Mouse (Mus musculus) ZHBTc4 (cell line): Measurements from ENCODE around the gene Pmf1.
"Not testable (repeated sequence)": the region's sequence is repeated elsewhere in the genome, so short reads cannot be mapped to it uniquely, and the experiment has no call there.

Experiments used
- DNase-seq: peaks from one replicate; pipeline ENCODE4 v3.0.0-alpha.2; 2011; ENCODE audit warnings: low read depth, low spot score

Gene Pmf1

GRCm38 (mm10) chr3:88439582-88439981, 29.5 kb upstream of the Pmf1 start:
- DNase-seq = peak; percentile 65

GRCm38 (mm10) chr3:88437454-88437853, 27.3 kb upstream of the Pmf1 start:
- DNase-seq = no peak

GRCm38 (mm10) chr3:88436395-88437201, 26.5 kb upstream of the Pmf1 start:
- peak; percentile 53 for DNase-seq

DNA sequence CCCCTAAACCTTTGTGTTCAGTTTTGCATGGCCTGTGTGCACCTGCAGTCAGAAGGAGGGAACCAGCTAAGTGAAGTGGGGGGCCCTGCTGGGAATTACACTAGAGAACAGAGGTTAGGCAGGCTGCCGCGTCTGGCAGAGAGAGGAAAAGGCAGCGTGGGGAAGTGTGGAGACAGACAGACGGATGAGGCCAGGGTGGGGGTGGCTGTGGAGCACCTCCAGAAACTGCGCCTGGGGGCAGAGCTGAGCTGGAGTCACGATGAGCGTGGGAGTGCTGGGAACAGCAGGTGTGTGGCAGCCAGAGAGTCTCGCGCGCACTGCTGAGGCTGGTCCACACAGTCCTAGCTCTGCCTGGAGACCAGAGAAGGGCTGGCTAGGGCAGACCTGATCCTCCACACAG, 25.4 kb upstream of the Pmf1 start:
- DNase-seq = no peak

GRCm38 (mm10) chr3:88428639-88429038, 18.5 kb upstream of the Pmf1 start:
- DNase-seq = not testable (repeated sequence)

DNA sequence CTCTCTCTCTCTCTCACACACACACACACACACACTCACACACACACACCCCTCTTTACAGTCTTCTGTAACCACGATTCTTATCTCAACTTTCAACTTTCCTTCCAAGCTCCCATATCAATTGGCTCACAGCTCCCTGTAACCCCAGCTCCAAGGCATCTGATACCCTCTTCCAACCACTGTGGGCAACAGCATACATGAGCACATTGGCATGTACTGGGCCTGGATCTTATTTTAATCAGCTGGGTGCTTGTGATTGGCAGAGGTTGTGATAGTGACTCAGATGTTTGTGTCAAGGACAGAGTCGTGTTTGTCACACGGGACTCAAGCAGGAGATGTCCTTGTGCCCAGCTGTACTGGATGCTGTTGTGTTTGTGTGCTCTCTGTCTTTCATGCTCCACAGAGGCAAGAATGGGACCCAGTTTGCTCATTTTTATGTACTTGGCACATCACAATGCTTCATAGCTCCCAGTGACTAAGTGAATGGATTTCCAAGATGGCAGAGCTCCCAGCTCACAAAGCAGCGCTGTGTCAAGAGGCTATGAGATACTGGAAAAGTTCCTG, 17.3 kb upstream of the Pmf1 start:
- no peak for DNase-seq

- DNase-seq = no peak
These were observed 15.7 kb upstream of the Pmf1 start for GRCm38 (mm10) chr3:88425708-88426420.

- no peak for DNase-seq
These were observed 15.2 kb upstream of the Pmf1 start for GRCm38 (mm10) chr3:88425330-88425689.

DNA sequence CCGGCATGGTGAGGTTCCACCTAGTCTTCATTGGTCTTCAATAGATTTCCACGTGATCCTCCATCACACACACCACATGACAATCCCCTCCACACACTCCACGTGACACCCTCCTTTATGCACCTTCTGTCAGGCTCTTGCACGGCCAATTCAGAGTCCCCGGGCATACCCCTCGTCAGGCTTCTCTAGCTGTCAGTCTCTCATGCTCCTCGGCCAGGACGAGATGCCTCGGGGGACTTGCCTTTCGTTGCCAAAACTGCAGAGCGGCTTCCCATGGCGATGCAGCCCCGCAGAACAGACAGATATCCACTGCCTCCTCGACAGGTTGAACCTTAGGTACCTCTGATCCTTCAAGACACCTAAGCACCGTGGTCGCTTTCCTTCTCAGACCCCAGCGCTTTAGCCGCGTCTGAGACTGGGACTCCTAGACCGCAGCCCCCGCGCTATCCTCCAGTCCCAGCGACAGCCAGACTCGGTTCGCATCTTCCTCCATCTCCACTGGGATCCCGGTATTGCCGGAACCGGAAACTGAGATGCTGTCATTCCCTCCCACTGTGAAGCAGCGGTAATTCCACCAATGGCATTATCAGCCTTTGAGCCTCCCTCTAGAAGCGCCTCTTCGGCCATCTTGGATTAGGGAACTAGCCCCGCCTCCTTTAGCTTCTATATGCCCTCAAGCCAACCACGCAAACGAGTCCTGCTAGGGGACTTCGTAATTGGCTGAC, 14.6 kb upstream of the Pmf1 start, which contains the start of gene Slc25a44:
Gene Slc25a44 (minus strand): TSS at position 535 of the 725 bp plus-strand sequence.
- peak; percentile 99 for DNase-seq

- no peak for DNase-seq
These were observed 12.0 kb upstream of the Pmf1 start for GRCm38 (mm10) chr3:88422020-88422720.

GRCm38 (mm10) chr3:88420771-88421170, 10.6 kb upstream of the Pmf1 start:
- no peak for DNase-seq

GRCm38 (mm10) chr3:88418016-88418415, 7.9 kb upstream of the Pmf1 start:
- no peak for DNase-seq

DNA sequence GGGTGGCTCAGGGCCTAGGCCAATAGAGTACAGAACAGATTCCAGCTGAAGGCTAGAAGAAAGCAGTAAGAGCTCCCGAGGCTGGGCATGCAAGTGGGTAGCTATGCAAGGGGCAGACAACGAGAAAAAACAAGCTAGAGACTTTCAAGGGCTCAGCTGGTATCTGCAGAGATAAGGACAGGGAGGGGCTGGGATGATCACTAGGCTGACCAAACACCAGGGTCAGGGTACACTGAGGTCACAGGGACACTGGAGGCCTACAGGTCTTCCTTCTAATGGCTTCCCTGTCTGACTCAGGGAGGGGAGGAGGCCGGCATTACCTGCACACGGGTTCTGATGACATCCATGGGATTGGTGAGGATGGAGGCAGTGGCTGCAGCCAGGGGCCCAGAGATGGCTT, 5.5 kb upstream of the Pmf1 start:
- no peak for DNase-seq

- DNase-seq = no peak
These were observed 2.5 kb upstream of the Pmf1 start for GRCm38 (mm10) chr3:88412636-88413035.

- DNase-seq = no peak
These were observed 1.6 kb upstream of the Pmf1 start for GRCm38 (mm10) chr3:88411681-88412080.

DNA sequence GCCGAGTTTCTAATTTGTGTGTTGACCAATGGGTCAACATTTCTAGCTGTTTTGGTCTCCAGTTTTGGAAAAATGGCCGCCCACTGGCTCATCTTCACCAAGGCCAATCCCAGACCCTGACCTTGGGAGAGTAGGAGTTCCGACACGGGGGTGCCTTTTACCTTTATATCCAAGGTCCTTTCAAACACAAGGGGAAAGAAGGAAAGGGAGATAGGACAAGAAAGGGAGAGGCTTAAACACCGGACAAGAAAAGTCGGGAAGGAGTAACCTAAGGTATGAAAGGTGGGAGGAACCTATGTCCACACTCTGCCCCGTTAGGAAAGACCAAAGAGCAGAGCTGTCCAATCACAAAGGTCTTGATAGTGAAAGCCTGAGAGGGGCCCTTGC, 507 bp upstream of the Pmf1 start:
- peak; percentile 71 for DNase-seq

GRCm38 (mm10) chr3:88408953-88409352, 1.2 kb downstream of the Pmf1 start:
- no peak for DNase-seq

- no peak for DNase-seq
These were observed 2.6 kb downstream of the Pmf1 start for GRCm38 (mm10) chr3:88407529-88407928.

DNA sequence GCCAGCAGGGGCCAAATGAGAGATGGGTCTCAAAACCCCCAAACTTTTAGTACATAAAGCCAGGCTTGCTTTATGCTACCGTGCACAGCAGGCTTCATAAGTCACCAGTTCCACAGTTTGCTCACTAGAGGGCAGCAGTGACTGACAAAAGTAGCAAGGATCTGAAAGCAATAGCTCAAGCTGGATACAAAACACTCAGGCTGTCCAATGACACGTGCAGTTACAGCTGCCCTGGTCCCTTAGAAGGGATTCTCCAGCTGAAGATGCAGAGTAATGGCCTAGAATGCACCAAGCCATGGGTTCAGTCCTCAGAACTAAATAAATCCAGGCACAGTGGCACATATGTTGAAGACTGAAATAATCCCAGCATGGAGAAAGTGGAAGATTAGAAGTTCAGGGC, 3.0 kb downstream of the Pmf1 start:
- DNase-seq = peak; percentile 88

DNA sequence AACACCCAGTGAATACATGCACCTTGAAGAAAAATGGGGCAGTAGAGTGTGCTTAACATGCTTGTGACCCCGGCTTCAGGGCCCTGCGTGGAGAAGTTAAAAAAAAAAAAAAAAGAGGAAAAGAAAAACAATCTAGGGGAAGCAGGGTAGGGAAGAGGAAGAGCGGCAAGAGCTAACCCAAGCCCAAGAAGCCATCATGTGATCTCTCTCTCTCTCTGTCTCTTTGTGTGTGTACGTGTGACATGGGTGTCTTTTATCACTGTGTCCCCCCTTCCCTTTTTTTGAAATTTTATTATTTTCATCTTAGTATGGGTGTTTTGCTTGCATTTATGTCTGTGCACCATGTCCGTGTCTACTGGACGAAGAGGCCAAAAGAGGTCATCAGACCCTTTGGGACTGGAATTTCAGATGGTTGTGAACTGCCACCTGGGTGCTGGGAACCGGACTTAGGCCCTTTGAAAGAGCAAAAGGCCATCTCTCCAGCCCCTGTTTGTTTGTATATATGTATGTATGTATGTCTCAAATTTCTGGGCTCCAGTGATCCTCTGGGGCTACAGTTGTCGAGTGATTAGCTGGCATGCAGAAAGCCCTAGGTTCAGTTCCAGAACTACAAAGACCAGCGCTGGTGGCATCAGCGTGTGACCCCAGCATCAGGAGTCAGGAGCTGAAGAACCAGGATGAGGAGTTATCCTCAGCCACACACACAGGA, 6.5 kb downstream of the Pmf1 start:
- DNase-seq = no peak

DNA sequence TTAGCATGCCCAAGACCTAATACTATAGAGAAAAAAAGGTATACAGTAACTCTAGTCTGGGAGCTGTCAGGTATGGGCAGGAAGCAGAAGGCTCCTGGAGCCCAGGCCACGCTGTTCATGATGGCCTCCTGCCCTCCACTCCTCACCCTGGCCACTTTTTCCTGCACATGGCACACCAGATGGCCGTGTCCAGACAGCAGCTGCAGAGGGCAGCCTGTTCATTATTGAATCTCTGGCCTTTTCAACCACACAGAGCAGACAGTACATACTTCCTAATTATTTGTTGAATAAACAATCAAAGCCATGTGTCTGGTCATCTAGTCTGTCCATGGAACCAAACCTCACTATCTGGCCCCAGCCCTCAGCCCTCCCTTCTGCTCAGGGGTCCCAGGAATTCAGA, 11.5 kb downstream of the Pmf1 start:
- no peak for DNase-seq
